Mouse (Mus musculus) heart, embryonic 11.5 days (tissue): ENCODE data around the gene Atp5g1. TPM values are rescaled to one million over a fixed set of nuclear protein-coding genes. Genes with fewer than 3 reads are reported as not detected.
A peak's percentile ranks its signal among the peaks of the same experiment; 100 is the strongest.
"Not testable (repeated sequence)": the region's sequence is repeated elsewhere in the genome, so short reads cannot be mapped to it uniquely, and the experiment has no call there.

Experiments
- ATAC-seq: fragments of 200-750 bp; cut with Nextera tagmentation; replicated peaks from 2 replicates; pipeline ENCODE4 v1.8.0; 2017; ENCODE audit warnings: moderate library complexity; ENCODE audit not compliant: insufficient number of reproducible peaks, low FRiP score, low TSS enrichment
- H3K27ac ChIP-seq: fragments of 300-500 bp; sonication (generic); 2 replicates; pipeline ENCODE4 v1.5.1; 2014; ENCODE audit warnings: mild to moderate bottlenecking, low read depth, low read length
- H3K27me3 ChIP-seq: fragments of 300-500 bp; sonication (generic); 2 replicates; pipeline ENCODE4 v1.6.1; 2014; ENCODE audit warnings: mild to moderate bottlenecking, low read length, mixed read lengths; ENCODE audit not compliant: control insufficient read depth, insufficient read depth
- H3K36me3 ChIP-seq: fragments of 300-500 bp; sonication (generic); 2 replicates; pipeline ENCODE4 v1.6.1; 2014; ENCODE audit warnings: mild to moderate bottlenecking, low read length, moderate library complexity, mixed read lengths; ENCODE audit not compliant: control insufficient read depth, insufficient read depth
- H3K4me1 ChIP-seq: fragments of 300-500 bp; sonication (generic); 2 replicates; pipeline ENCODE4 v1.6.1; 2014; ENCODE audit warnings: low read length; ENCODE audit not compliant: control insufficient read depth, insufficient read depth
- H3K4me2 ChIP-seq: fragments of 300-500 bp; sonication (generic); 2 replicates; pipeline ENCODE4 v1.6.1; 2014; ENCODE audit warnings: mild to moderate bottlenecking, moderate library complexity
- H3K4me3 ChIP-seq: fragments of 300-500 bp; sonication (generic); 2 replicates; pipeline ENCODE4 v1.5.1; 2014; ENCODE audit warnings: low read depth, low read length
- H3K9ac ChIP-seq: fragments of 300-500 bp; sonication (generic); 2 replicates; pipeline ENCODE4 v1.6.1; 2014; ENCODE audit warnings: mild to moderate bottlenecking, low read depth, low read length, moderate library complexity
- H3K9me3 ChIP-seq: fragments of 300-500 bp; sonication (generic); replicated peaks from 2 replicates; pipeline ENCODE4 v1.6.1; 2016; ENCODE audit warnings: low read length; ENCODE audit not compliant: control insufficient read depth
- WGBS: fragments of 180-500 bp; shearing (Covaris S2); extraction: QIAGEN DNeasy Blood & Tissue Kit; methylation state at CpG from one replicate; pipeline ENCODE4 v1.1.7; 2014; ENCODE audit not compliant: insufficient replicate concordance; 5-methylcytosine and 5-hydroxymethylcytosine counted together
- polyA plus RNA-seq: library from polyadenylated mRNA; unstranded; fragments of >200 nt; fragmentation: Nextera tagmentation; extraction: Ambion mirVana; gene quantifications from 2 replicates; pipeline ENCODE4 v1.2.1, GENCODE M21; 2014

Atp5g1 gene
- 1,582 and 1,616 TPM in 2 replicates for polyA plus RNA-seq

DNA sequence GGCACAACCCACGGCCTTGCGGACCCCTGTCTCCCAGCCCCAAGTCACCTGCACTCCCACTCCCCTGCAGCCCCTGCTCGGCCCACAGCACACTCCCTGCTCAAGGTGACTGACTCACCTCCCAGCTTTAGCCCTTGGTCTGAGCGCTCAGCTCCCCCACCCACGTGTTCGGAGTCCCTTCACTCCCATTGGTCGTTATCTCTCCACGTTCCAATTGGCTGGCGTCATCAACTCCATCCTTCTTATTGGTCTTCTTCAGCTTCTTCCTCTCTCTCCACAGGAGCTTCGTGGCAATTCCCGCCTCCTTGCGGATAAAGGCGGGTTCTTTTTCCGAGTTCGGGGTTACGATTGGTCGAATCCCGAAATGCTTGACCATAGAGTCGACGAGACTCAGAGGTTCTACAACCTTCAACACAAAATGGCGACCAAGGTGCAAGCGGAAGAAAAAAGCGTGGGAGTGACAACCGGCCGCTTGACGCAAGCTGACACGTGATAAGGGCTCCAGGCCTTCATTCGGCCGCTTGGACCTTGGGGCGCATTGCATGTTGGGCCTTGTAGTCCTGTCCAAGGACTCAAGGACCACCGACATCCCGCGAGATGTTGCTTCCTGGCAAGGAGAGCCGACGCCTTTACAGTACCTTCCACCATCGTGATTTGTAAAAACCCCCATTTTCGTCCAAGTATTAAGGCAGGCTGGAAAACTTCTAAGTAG lies at the start of gene Atp5g1:
TSS of gene Atp5g1 (minus strand) at position 162 of the 712 bp plus-strand sequence.
- H3K27me3 ChIP-seq, result no peaks in the 10 kb centered on the region
- H3K9ac ChIP-seq, result peak within 1 kb of the TSS; percentile 78
- H3K36me3 ChIP-seq, result 0 out of 2 replicates have a peak, but pooled peaks cover 5% of the 10 kb centered on the region
- peak within 1 kb of the TSS; percentile 79 for H3K4me3 ChIP-seq
- H3K9me3 ChIP-seq, result no peaks in the 10 kb centered on the region
- H3K4me2 ChIP-seq, result peak within 1 kb of the TSS; percentile 90
- under 1% methylated on average over 37 of the region's 37 CpGs for WGBS
- H3K4me1 ChIP-seq, result peaks cover 12% of the 10 kb centered on the region
- ATAC-seq, result peak; percentile 95
- H3K27ac ChIP-seq, result peak within 1 kb of the TSS; percentile 85

DNA sequence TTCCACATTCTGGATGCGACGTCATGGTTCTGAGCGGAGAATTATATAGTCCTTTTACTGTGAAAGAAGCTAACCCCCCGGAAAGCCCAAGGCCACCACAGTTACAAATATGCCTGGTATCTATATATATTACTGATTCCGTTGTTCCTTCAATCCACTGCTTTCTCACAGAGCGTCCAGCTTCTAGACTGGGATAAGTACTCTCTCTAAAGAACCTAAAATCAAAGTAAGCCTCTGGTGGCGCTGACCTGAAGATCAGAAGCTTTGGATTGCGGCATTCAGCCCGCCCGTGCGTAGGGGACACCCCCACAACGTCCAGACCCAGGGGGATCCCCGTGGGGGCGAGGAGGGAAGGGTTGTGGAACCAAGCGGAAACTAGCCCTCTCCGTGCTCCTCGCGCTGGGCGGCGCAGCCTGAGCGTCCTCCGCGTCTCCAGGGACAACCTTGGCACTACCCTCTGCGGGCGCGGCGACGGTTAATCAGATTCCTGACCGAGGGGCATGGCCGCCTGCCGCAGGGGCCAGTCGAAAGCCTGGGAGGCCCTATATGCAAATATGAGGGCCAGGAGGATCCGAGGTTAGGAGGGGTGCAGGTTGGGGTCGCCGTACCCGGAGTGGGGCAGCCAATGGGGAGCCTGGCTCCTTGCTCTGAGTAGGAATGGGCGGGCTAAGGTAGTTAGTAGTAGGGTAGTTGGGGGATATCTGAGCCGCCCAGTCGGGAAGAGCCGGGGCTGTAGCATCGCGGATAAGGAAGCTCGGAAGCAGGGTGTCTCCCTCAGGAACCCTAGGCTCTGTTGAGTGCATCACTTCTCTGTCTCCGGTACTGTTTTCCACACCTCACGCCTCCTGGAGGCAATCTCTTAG lies 48.8 kb upstream of the Atp5g1 start:
- H3K4me3 ChIP-seq, result peak overlapping the region; percentile 47
- peak overlapping the region; percentile 82 for H3K4me2 ChIP-seq
- no peaks in the 10 kb centered on the region for H3K4me1 ChIP-seq
- H3K27ac ChIP-seq, result no peak overlapping the region
- no peaks in the 10 kb centered on the region for H3K9me3 ChIP-seq
- peaks cover 50% of the 10 kb centered on the region for H3K27me3 ChIP-seq
- 0 out of 2 replicates have a peak, but pooled peaks have one; percentile 31 for ATAC-seq
- 0 out of 2 replicates have a peak overlapping the region, but pooled peaks have one; percentile 22 for H3K9ac ChIP-seq
- H3K36me3 ChIP-seq, result no peaks in the 10 kb centered on the region
- 3% methylated on average over 45 of the region's 45 CpGs for WGBS

DNA sequence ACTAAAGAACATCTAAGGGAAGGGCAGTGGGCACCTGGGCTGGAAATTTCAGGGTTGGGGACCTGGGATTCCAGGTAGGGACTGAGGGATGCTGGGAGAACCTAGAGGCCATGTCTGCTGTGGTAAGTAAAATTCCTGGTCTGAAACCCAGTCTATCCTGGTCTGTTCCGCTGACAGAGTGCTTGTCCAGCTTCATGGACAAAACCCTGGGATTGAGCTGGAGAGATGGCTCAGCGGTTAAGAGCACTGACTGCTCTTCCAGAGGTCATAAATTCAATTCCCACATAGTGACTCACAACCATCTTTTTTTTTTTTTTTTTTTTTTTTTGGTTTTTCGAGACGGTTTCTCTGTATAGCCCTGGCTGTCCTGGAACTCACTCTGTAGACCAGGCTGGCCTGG lies 47.3 kb upstream of the Atp5g1 start:
- WGBS, result 78% methylated on average over 3 of the region's 4 CpGs
- not testable (repeated sequence) for H3K9ac ChIP-seq, H3K4me2 ChIP-seq, H3K36me3 ChIP-seq, H3K9me3 ChIP-seq, H3K4me3 ChIP-seq, H3K27ac ChIP-seq, H3K4me1 ChIP-seq, ATAC-seq
- peaks cover 50% of the 10 kb centered on the region for H3K27me3 ChIP-seq

DNA sequence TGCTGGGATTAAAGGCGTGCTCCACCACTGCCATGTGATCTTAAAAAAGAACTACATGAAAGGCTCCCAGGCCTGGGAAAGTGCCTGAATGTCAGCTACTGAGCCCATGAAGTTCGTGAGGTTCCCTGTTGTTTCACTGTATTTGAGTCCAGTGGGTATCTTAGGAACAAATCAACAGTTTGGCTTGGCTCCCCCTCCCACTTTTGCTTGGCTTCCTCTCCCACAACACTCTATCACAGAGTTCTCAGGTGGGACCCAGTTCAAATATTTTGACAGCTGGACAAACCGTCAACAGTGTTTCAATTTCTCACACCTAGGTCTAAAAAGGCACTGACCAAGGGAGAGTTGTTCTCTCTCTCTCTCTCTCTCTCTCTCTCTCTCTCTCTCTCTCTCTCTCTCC lies 43.9 kb upstream of the Atp5g1 start:
- H3K9ac ChIP-seq, result no peak overlapping the region
- no peaks in the 10 kb centered on the region for H3K4me1 ChIP-seq
- no peak for ATAC-seq
- peaks cover 30% of the 10 kb centered on the region for H3K27me3 ChIP-seq
- WGBS, result 55% methylated on average over 3 of the region's 3 CpGs
- no peaks in the 10 kb centered on the region for H3K36me3 ChIP-seq
- H3K4me3 ChIP-seq, result no peak overlapping the region
- H3K4me2 ChIP-seq, result no peak overlapping the region
- H3K27ac ChIP-seq, result no peak overlapping the region
- H3K9me3 ChIP-seq, result no peaks in the 10 kb centered on the region

DNA sequence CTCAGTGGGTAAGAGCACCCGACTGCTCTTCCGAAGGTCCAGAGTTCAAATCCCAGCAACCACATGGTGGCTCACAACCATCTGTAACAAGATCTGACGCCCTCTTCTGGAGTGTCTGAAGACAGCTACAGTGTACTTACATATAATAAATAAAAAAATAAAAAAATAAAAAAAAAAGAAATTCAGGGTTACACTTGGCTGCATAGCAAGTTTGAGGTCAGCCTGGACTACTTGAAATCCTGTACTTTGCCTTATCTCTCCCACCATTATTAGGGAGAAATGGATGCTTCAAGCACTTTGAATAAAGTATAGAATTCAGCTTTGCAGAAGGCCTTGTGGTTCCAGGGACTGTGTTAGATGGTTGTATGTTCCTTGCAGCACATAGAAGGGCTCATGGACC lies 41.5 kb upstream of the Atp5g1 start:
- not testable (repeated sequence) for H3K4me2 ChIP-seq, H3K4me1 ChIP-seq, H3K27ac ChIP-seq, H3K9ac ChIP-seq, H3K9me3 ChIP-seq, H3K36me3 ChIP-seq, H3K4me3 ChIP-seq, ATAC-seq
- peaks cover 10% of the 10 kb centered on the region for H3K27me3 ChIP-seq
- 76% methylated on average over 3 of the region's 3 CpGs for WGBS

DNA sequence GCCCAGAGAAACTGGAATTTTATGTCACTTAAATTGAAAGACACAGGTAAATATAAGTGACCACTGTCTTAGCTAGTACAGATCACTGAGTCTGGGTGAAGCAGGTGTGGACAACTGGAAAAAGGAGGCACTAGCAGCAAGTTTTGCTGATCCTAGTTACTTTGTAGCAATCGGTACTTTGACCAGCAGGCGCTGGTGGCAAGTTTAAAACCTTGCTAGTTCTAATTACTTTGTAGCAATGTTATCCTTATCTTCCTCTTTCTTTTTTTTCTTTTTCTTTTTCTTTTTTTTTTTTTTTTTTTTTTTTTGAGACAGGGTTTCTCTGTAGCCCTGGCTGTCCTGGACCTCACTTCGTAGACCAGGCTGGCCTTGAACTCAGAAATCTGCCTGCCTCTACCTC lies 40.6 kb upstream of the Atp5g1 start:
- H3K36me3 ChIP-seq, result no peaks in the 10 kb centered on the region
- H3K9ac ChIP-seq, result no peak overlapping the region
- peaks cover 2% of the 10 kb centered on the region for H3K27me3 ChIP-seq
- no peaks in the 10 kb centered on the region for H3K9me3 ChIP-seq
- no peak overlapping the region for H3K4me3 ChIP-seq
- no peak overlapping the region for H3K27ac ChIP-seq
- H3K4me2 ChIP-seq, result no peak overlapping the region
- no peaks in the 10 kb centered on the region for H3K4me1 ChIP-seq
- no peak for ATAC-seq
- WGBS, result 82% methylated on average over 3 of the region's 3 CpGs

DNA sequence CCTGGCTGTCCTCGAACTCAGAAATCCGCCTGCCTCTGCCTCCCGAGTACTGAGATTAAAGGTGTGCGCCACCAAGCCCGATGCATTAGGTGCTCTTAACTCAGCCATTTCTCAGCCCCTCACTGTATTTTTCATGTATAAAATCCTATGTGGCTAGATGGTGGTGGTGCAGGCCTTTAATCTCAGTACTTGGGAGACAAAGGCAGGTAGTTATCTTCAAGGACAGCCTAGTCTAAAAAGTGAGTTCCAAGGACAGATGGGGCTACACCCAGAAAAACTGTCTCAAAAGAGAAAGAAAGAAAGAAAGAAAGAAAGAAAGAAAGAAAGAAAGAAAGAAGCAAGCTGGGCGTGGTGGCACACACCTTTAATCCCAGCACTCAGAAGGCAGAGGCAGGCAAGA lies 39.9 kb upstream of the Atp5g1 start:
- WGBS, result 80% methylated on average over 6 of the region's 6 CpGs
- no peak for ATAC-seq
- no peaks in the 10 kb centered on the region for H3K4me1 ChIP-seq
- no peak overlapping the region for H3K4me3 ChIP-seq
- no peak overlapping the region for H3K9ac ChIP-seq
- no peaks in the 10 kb centered on the region for H3K36me3 ChIP-seq
- H3K27me3 ChIP-seq, result peaks cover under 1% of the 10 kb centered on the region
- H3K4me2 ChIP-seq, result no peak overlapping the region
- H3K27ac ChIP-seq, result no peak overlapping the region
- no peaks in the 10 kb centered on the region for H3K9me3 ChIP-seq

DNA sequence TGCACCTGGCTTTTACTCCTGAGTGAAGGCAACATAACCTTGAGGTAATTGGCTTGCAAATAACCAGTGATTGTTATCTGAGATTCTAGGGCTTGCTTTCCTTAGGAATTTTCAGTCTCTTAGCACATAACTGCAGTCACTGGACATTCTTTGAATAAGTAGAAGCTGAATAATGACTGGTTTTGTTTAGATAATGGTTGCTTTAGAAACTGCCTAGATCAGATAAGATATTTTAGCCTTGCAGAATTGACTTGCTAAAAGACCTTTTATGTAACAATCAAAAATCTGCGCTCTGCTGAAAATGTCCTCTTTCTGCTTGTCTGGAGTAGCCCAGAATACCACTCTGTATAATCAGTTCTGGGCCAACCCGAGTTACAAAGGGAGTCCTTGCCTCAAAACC lies 38.6 kb upstream of the Atp5g1 start:
- Histone ChIP-seq H3K9me3 (no peaks in the 10 kb centered on the region), H3K27me3 (no peaks in the 10 kb centered on the region; the same call in 1 of the 2 replicates), H3K36me3 (no peaks in the 10 kb centered on the region), H3K27ac (no peak overlapping the region), H3K9ac (no peak overlapping the region), H3K4me1 (no peaks in the 10 kb centered on the region), H3K4me2 (no peak overlapping the region), H3K4me3 (no peak overlapping the region)
- WGBS, result 53% methylated on average over 2 of the region's 2 CpGs
- ATAC-seq, result no peak
